Mouse (Mus musculus) stomach, postnatal 0 days (tissue): ENCODE data around the gene Hoxb3.

Source experiments
- CTCF ChIP-seq: IDR thresholded peaks from 2 replicates; pipeline ENCODE4 v1.5.1; 2016; ENCODE audit warnings: antibody characterized with exemption, low read depth, mild to moderate bottlenecking, moderate library complexity
- EP300 ChIP-seq: optimal IDR thresholded peaks from 2 replicates; pipeline ENCODE3; 2016; ENCODE audit warnings: antibody characterized with exemption

- no peak for TF ChIP-seq EP300
- no peak for TF ChIP-seq CTCF
These were observed 25.2 kb downstream of the Hoxb3 start for GRCm38 (mm10) chr11:96348141-96348928.
